Mouse (Mus musculus) heart, postnatal 0 days (tissue): Measurements from ENCODE around the gene Cebpb. TPM values are rescaled to one million over a fixed set of nuclear protein-coding genes. Genes with fewer than 3 reads are reported as not detected.

Source experiments
- ATAC-seq: fragments of 200-750 bp; cut with Nextera tagmentation; 2 replicates; pipeline ENCODE4 v1.8.0; 2017; ENCODE audit warnings: low read depth, moderate number of reproducible peaks, moderate library complexity; ENCODE audit not compliant: insufficient read depth
- DNase-seq: peaks from one replicate; pipeline ENCODE4 v3.0.0-alpha.2; 2016; ENCODE audit warnings: low spot score
- H3K27ac ChIP-seq: fragments of 300-500 bp; sonication (generic); 2 replicates; pipeline ENCODE4 v1.5.1; 2014; ENCODE audit warnings: low read depth, mild to moderate bottlenecking
- H3K27me3 ChIP-seq: fragments of 300-500 bp; sonication (generic); 2 replicates; pipeline ENCODE4 v1.6.1; 2014; ENCODE audit warnings: low read length, mixed read lengths; ENCODE audit not compliant: control insufficient read depth, insufficient read depth
- H3K36me3 ChIP-seq: fragments of 300-500 bp; sonication (generic); replicated peaks from 2 replicates; pipeline ENCODE4 v1.6.1; 2014; ENCODE audit warnings: low read length, mixed read lengths; ENCODE audit not compliant: control insufficient read depth, insufficient read depth
- H3K4me1 ChIP-seq: fragments of 300-500 bp; sonication (generic); 2 replicates; pipeline ENCODE4 v1.6.1; 2014; ENCODE audit warnings: antibody characterized with exemption; ENCODE audit not compliant: control insufficient read depth, insufficient read depth
- H3K4me2 ChIP-seq: fragments of 300-500 bp; sonication (generic); 2 replicates; pipeline ENCODE4 v1.6.1; 2014; ENCODE audit warnings: low read depth, mild to moderate bottlenecking, low read length, moderate library complexity
- H3K4me3 ChIP-seq: fragments of 300-500 bp; sonication (generic); 2 replicates; pipeline ENCODE4 v1.5.1; 2014; ENCODE audit warnings: low read depth, low read length
- H3K9ac ChIP-seq: fragments of 300-500 bp; sonication (generic); replicated peaks from 2 replicates; pipeline ENCODE4 v1.6.1; 2014; ENCODE audit warnings: low read depth, low read length, mixed read lengths
- H3K9me3 ChIP-seq: fragments of 300-500 bp; sonication (generic); replicated peaks from 2 replicates; pipeline ENCODE4 v1.6.1; 2016; ENCODE audit warnings: low read length; ENCODE audit not compliant: control insufficient read depth
- CTCF ChIP-seq: IDR thresholded peaks from 2 replicates; pipeline ENCODE4 v1.5.1; 2016; ENCODE audit warnings: antibody characterized with exemption, control low read depth, low read depth
- EP300 ChIP-seq: IDR thresholded peaks from 2 replicates; pipeline ENCODE4 v1.6.1; 2016; ENCODE audit warnings: antibody characterized with exemption, low read depth
- WGBS: fragments of 180-500 bp; shearing (Covaris S2); extraction: QIAGEN DNeasy Blood & Tissue Kit; methylation state at CpG from one replicate; pipeline ENCODE4 v1.1.7; 2014; 5-methylcytosine and 5-hydroxymethylcytosine counted together
- polyA plus RNA-seq: library from polyadenylated mRNA; unstranded; fragments of >200 nt; fragmentation: Nextera tagmentation; extraction: Ambion mirVana; gene quantifications from 2 replicates; pipeline ENCODE4 v1.2.1, GENCODE M21; 2015
- total RNA-seq: library from RNA; depleted of rRNA; stranded (reverse); fragments of >200 nt; gene quantifications from 2 replicates; pipeline ENCODE4 v1.2.3, GENCODE M21; 2014; ENCODE audit warnings: low replicate concordance

Cebpb gene
- total and polyA plus RNA-seq, 2 experiments from 2014 or later = 4.9 to 50.8 TPM

GRCm38 (mm10) chr2:167693540-167693939, 4.8 kb downstream of the Cebpb start:
- WGBS = 77% methylated on average over 2 of the region's 2 CpGs
- ATAC-seq (no peak), DNase-seq (no peak)
- no peaks in the 10 kb centered on the region for H3K36me3 ChIP-seq
- H3K4me3 ChIP-seq = no peak overlapping the region
- H3K9me3 ChIP-seq = no peaks in the 10 kb centered on the region
- H3K27me3 ChIP-seq = no peaks in the 10 kb centered on the region
- H3K27ac ChIP-seq = no peak overlapping the region
- H3K9ac ChIP-seq = no peak overlapping the region
- TF ChIP-seq EP300 (no peak), CTCF (no peak)
- H3K4me1 ChIP-seq = peaks cover 24% of the 10 kb centered on the region
- H3K4me2 ChIP-seq = no peak overlapping the region

- Histone ChIP-seq H3K36me3 (no peaks in the 10 kb centered on the region), H3K9ac (no peak overlapping the region), H3K4me3 (no peak overlapping the region), H3K27me3 (no peaks in the 10 kb centered on the region), H3K9me3 (no peaks in the 10 kb centered on the region), H3K4me2 (no peak overlapping the region), H3K27ac (no peak overlapping the region), H3K4me1 (peaks cover 24% of the 10 kb centered on the region)
- 25% methylated on average over 1 of the region's 1 CpGs for WGBS
- no peak for ATAC-seq
- TF ChIP-seq EP300 (no peak), CTCF (no peak)
- no peak for DNase-seq
These were observed 5.5 kb downstream of the Cebpb start for GRCm38 (mm10) chr2:167694244-167694643.

GRCm38 (mm10) chr2:167694963-167695362, 6.2 kb downstream of the Cebpb start:
- Histone ChIP-seq H3K9ac (no peak overlapping the region), H3K4me3 (no peak overlapping the region), H3K36me3 (no peaks in the 10 kb centered on the region), H3K9me3 (no peaks in the 10 kb centered on the region), H3K4me1 (peaks cover 24% of the 10 kb centered on the region), H3K4me2 (no peak overlapping the region), H3K27me3 (no peaks in the 10 kb centered on the region), H3K27ac (no peak overlapping the region)
- 93% methylated on average over 7 of the region's 7 CpGs for WGBS
- DNase-seq (no peak), ATAC-seq (no peak)
- TF ChIP-seq CTCF (no peak), EP300 (no peak)

DNA sequence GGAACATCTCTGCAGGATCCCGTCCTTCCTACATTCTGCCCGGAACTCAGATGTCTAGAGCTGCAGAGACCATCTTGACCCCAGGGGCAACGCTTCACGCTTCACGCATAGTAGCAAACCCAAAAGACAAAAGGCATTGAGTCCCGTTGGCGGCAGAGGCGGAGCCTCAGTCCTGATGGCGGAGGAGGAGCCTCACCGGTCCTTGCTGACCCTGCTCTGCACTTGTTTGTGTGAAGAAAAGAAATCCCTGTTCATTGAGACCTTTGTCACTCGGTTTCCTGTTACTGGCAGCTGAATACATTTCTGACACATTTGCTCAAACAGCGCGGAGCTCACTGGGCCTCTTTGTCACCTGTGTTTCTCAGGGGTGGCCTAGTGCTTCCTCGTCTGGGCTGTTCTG, 6.8 kb downstream of the Cebpb start:
- peaks cover 22% of the 10 kb centered on the region for H3K4me1 ChIP-seq
- H3K4me3 ChIP-seq = no peak overlapping the region
- no peak overlapping the region for H3K9ac ChIP-seq
- H3K27me3 ChIP-seq = no peaks in the 10 kb centered on the region
- TF ChIP-seq EP300 (no peak), CTCF (no peak)
- WGBS = 88% methylated on average over 14 of the region's 14 CpGs
- no peaks in the 10 kb centered on the region for H3K9me3 ChIP-seq
- DNase-seq (no peak), ATAC-seq (no peak)
- no peaks in the 10 kb centered on the region for H3K36me3 ChIP-seq
- no peak overlapping the region for H3K27ac ChIP-seq
- no peak overlapping the region for H3K4me2 ChIP-seq

- H3K4me1 ChIP-seq = peaks cover 16% of the 10 kb centered on the region
- H3K27me3 ChIP-seq = no peaks in the 10 kb centered on the region
- TF ChIP-seq CTCF = no peak
- no peak for TF ChIP-seq EP300
- no peak overlapping the region for H3K4me3 ChIP-seq
- DNase-seq (no peak), ATAC-seq (peak; percentile 7; the same call in 1 of the 2 replicates)
- H3K9me3 ChIP-seq = no peaks in the 10 kb centered on the region
- H3K27ac ChIP-seq = peak overlapping the region; percentile 43
- no peaks in the 10 kb centered on the region for H3K36me3 ChIP-seq
- 52% methylated on average over 7 of the region's 7 CpGs for WGBS
- no peak overlapping the region for H3K9ac ChIP-seq
- no peak overlapping the region for H3K4me2 ChIP-seq
These were observed 7.4 kb downstream of the Cebpb start for GRCm38 (mm10) chr2:167696143-167696542.

GRCm38 (mm10) chr2:167697902-167698301, 9.2 kb downstream of the Cebpb start:
- no peaks in the 10 kb centered on the region for H3K27me3 ChIP-seq
- WGBS = 2% methylated on average over 5 of the region's 5 CpGs
- peak; percentile 77 for ATAC-seq
- no peaks in the 10 kb centered on the region for H3K36me3 ChIP-seq
- peak; percentile 85 for DNase-seq
- H3K27ac ChIP-seq = peak overlapping the region; percentile 81
- H3K4me2 ChIP-seq = peak overlapping the region; percentile 40
- H3K9me3 ChIP-seq = no peaks in the 10 kb centered on the region
- H3K4me3 ChIP-seq = no peak overlapping the region
- H3K4me1 ChIP-seq = peaks cover 12% of the 10 kb centered on the region
- no peak for TF ChIP-seq CTCF
- no peak for TF ChIP-seq EP300
- H3K9ac ChIP-seq = no peak overlapping the region
